Mouse (Mus musculus): Measurements from ENCODE around the gene Camk2n2. TPM values are rescaled to one million over a fixed set of nuclear protein-coding genes. Genes with fewer than 3 reads are reported as not detected.
"Not testable (repeated sequence)": the region's sequence is repeated elsewhere in the genome, so short reads cannot be mapped to it uniquely, and the experiment has no call there.

Gene Camk2n2
- 100 to 1,000 TPM; 151 to 168 TPM for total RNA-seq (2021)

GRCm38 (mm10) chr16:20621191-20621990 is at the start of gene Camk2n2:
Camk2n2 (minus strand) TSS chr16:20621287.
- DNase-seq (ENCODE audit: low spot score in 2 of 2), result peak; percentile 42 to 55
- intact Hi-C loops (cut with DNase I), result no loop called here

DNA sequence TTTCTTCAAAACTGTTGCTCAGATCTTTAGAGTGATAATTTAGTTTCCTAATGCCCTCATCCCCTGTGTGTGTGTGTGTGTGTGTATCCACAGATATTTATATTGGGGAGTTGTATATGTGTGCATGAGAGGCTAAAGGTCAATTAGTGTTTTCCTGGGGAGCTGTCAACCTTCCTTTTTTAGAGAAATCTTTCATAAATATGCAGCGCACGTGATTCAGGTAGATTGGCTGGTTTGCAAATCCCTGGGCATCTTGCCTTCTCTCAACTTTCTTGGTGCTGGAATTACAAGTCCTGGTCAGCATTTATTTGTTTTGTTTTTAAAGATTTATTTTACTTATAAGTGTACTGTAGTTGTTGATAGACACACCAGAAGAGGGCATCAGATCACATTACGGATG is 49.2 kb upstream of the Camk2n2 start:
- intact Hi-C loops (cut with DNase I), result no loop called here
- no peak for DNase-seq (ENCODE audit: low spot score in 2 of 2)

DNA sequence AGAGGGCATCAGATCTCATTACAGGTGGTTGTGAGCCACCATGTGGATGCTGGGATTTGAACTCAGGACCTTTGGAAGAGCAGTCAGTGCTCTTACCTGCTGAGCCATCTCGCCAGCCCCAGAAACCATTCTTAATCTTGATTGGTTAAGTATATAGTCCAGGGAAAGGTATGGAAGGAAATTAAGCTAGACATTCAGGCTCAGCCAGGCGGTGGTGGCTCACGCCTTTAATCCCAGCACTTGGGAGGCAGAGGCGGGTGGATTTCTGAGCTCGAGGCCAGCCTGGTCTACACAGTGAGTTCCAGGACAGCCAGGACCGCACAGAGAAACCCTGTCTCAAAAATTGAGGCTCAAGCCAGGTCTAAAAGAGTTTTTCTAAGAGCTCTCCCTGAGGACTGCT is 46.9 kb upstream of the Camk2n2 start, which contains the start of gene Eif4g1:
Gene Eif4g1 (plus strand): TSS at position 301 of the 400 bp plus-strand sequence.
- DNase-seq (ENCODE audit: low spot score in 2 of 2); intact Hi-C loops (cut with DNase I): not testable (repeated sequence)

GRCm38 (mm10) chr16:20657661-20658060 is 36.6 kb upstream of the Camk2n2 start:
- intact Hi-C loops (cut with DNase I), result no loop called here
- DNase-seq (ENCODE audit: low spot score in 2 of 2), result no peak

- no peak for DNase-seq (ENCODE audit: low spot score in 2 of 2)
- intact Hi-C loops (cut with DNase I), result loop anchor here (5.0 kb wide), 1 partner anchor 116 kb away; the partner anchor contains the start of gene Ap2m1
Measured at GRCm38 (mm10) chr16:20653315-20653714, 32.2 kb upstream of the Camk2n2 start.

DNA sequence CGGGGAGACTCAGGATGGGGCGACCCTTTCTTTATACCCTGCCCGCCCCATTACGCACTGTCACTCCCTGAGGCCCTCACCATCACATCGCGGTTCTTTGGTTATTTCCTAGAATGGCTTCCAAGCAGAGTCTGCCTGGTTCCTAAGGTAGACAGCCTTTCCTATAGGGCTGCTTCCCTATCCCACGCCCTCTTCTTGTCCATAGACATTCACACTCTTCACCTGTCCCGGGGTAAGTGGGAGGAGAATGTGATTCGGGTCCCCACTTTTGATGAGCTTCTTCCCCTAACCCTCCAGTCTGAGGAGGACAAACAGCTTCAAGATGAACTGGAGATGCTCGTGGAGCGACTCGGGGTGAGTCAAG is 30.8 kb upstream of the Camk2n2 start:
- intact Hi-C loops (cut with DNase I), result loop anchor here (1.0 to 5.0 kb wide), 3 partner anchors 41 to 154 kb away; partner anchors contain the start of genes Alg3, Ap2m1, Eef1akmt4 and Eif2b5

GRCm38 (mm10) chr16:20651076-20651946 is 30.2 kb upstream of the Camk2n2 start, which contains the start of gene Psmd2:
Psmd2 (plus strand) TSS chr16:20651652.
- intact Hi-C loops (cut with DNase I), result loop anchor here (1.0 to 5.0 kb wide), 3 partner anchors 41 to 153 kb away; partner anchors contain the start of genes Alg3, Ap2m1, Eef1akmt4 and Eif2b5
- DNase-seq (ENCODE audit: low spot score in 2 of 2), result peak; percentile 96 to 97

More for the DNA sequence above, 30.8 kb upstream of the Camk2n2 start:
- no peak for DNase-seq (ENCODE audit: low spot score in 2 of 2)

DNA sequence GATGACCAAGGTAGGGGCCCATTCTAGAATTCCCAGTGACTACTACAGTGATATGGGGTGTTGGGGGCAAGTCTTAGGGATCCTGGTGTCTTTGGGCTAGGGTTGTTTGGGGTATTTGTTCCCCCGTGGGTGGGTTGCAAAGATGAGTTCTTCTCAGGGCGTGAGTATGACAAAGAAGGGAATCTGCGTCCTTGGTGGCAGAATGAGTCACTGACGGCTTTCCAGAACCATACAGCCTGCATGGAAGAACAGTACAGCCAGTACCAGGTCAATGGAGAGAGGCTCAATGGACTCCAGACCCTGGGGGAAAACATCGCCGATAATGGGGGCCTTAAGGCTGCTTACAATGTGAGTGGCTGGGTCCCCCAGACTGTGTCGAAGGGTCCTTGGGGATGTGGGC is 22.8 kb upstream of the Camk2n2 start:
- no peak for DNase-seq (ENCODE audit: low spot score in 2 of 2)
- intact Hi-C loops (cut with DNase I), result loop anchor here (5.0 kb wide), 2 partner anchors 77 to 127 kb away; partner anchors contain the start of gene Dvl3

DNA sequence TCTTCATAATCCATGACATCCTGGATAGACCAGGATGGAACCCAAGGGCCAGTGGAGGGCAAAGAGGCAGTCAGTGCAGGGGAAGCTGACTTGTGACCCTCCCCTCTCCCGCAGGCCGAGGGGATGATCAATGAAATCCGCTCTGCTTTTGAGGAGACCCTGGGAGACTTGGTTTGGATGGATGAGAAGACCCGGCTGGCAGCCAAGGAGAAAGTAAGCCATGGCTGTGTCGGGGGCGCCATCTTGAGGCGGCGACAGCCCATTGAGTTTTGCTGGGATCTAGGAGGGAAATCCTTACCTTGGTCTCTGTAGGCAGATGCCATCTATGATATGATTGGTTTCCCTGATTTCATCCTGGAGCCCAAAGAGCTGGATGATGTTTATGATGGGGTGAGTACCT is 21.1 kb upstream of the Camk2n2 start:
- intact Hi-C loops (cut with DNase I), result loop anchor here (5.0 kb wide), 2 partner anchors 75 to 125 kb away; partner anchors contain the start of gene Dvl3
- DNase-seq (ENCODE audit: low spot score in 2 of 2), result peak; percentile 78 to 87

- peak; percentile 38 to 56 for DNase-seq (ENCODE audit: low spot score in 2 of 2)
- intact Hi-C loops (cut with DNase I), result no loop called here
Measured at GRCm38 (mm10) chr16:20638367-20638766, 17.3 kb upstream of the Camk2n2 start.

GRCm38 (mm10) chr16:20637410-20637809 is 16.3 kb upstream of the Camk2n2 start:
- no peak for DNase-seq (ENCODE audit: low spot score in 2 of 2)
- intact Hi-C loops (cut with DNase I), result no loop called here

- intact Hi-C loops (cut with DNase I), result no loop called here
Measured at GRCm38 (mm10) chr16:20629731-20630634, 8.9 kb upstream of the Camk2n2 start, which contains the start of gene Ece2. Ece2 (plus strand) TSS chr16:20629828.

GRCm38 (mm10) chr16:20628871-20629391 is 7.8 kb upstream of the Camk2n2 start:
- intact Hi-C loops (cut with DNase I), result no loop called here
- peak; percentile 53 to 90 for DNase-seq (ENCODE audit: low spot score in 2 of 2)

More at GRCm38 (mm10) chr16:20629731-20630634, 8.9 kb upstream of the Camk2n2 start, which contains the start of gene Ece2:
- DNase-seq (ENCODE audit: low spot score in 2 of 2), result peak; percentile 13 to 35

GRCm38 (mm10) chr16:20623211-20623610 is 2.1 kb upstream of the Camk2n2 start:
- intact Hi-C loops (cut with DNase I), result no loop called here

DNA sequence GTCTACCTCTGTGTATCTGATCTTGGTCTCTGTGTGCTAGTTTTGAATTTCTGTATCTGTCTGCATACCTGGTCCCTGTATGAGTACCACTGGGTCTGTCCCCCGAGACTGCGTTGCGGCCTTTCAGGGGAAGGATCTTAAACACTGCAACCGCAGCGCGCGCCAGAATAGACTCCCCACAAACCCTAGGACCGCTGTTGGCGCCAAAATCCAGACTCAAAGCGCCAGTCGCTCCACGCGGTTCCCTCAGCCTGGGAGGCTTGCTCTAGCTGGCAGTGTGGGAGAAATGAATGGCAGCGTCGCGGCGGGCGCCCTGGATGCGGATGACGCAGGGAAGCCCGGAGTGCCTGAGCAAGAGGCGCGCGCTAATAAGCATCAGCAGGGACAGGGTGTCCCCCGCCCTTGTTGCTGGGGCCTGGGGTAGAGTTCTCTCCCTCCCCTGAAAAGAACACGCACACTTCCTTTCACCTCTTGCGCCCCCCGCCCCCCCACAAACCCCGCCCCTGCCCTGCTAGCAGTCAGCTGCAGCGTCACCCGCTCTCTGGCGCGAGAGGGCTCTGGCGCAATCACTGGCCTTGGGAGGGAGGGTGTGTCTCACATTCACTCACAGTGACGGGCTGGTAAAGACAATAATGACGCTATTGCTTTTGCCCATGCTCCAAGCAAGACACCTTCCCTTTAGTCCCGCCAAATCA is 1.1 kb upstream of the Camk2n2 start:
- peak; percentile 73 to 76 for DNase-seq (ENCODE audit: low spot score in 2 of 2)
- intact Hi-C loops (cut with DNase I), result no loop called here

More at GRCm38 (mm10) chr16:20623211-20623610, 2.1 kb upstream of the Camk2n2 start:
- no peak for DNase-seq (ENCODE audit: low spot score in 2 of 2)

DNA sequence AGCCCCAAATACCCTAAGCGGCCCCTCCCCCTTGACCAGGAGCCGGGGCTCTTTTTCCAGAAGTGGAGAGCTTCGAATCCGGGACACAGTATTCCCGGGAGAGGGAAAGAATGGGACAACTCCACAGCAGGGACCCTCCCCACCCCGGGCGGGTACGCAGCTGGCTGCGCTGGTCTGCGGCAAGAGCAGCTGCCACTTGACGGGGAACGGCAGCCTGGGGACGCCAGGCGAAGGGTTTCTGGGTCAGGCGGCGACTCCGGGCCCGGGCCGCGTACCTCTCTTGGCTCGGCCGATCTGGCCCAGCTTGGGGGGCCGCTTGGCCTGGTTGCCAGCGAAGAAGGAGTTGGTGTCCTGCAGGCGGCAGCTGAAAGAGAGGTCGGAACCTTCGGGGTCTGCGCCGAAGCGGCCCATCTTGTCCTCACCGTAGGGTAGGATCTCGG is 316 bp downstream of the Camk2n2 start:
- no peak for DNase-seq (ENCODE audit: low spot score in 2 of 2)
- intact Hi-C loops (cut with DNase I), result no loop called here

DNA sequence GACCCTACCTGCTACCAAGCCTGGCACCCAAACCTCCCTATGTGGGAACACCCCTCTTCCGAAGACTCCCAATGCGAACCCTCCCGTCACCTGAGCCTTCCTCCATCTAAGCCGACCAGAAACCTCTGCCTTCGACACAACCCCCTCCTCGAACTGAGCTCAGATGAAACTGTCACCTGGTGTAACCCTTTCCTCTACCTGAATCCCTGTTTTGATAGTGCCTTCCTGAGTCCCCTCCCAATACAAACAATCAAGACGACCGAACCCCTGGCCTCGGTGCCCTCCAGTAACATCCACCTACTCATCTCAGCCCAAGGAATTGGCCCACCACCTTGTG is 720 bp downstream of the Camk2n2 start:
- DNase-seq (ENCODE audit: low spot score in 2 of 2), result no peak
- intact Hi-C loops (cut with DNase I), result no loop called here
